Comparison of ENCODE assay signal across 8 mouse cellular contexts in genomic region chr3:34648833-34649719, GRCm38 (mm10). TPM values are rescaled to one million over a fixed set of nuclear protein-coding genes. Genes with fewer than 3 reads are reported as not detected.
A peak's percentile ranks its signal among the peaks of the same experiment; 100 is the strongest.
DNase-seq lines count a peak whose midpoint lies in the region; ATAC-seq and TF ChIP-seq lines count a peak whose summit lies in the region.

No protein-coding gene starts in this region.

- peak overlapping the region; percentile 67 for H3K4me2 ChIP-seq in embryonic facial prominence, embryonic 12.5 days (replicated peaks)
- peak overlapping the region; percentile 62 for H3K4me2 ChIP-seq in limb, embryonic 11.5 days (ENCODE audit: low read depth, severe bottlenecking)
- peak overlapping the region; percentile 69 for H3K4me2 ChIP-seq in neural tube, embryonic 13.5 days

- H3K27ac ChIP-seq in left cerebral cortex, adult 2 months, result peak overlapping the region; percentile 72
- 0 out of 2 replicates have a peak overlapping the region, but pooled peaks have one; percentile 17 for H3K27ac ChIP-seq in embryonic facial prominence, embryonic 12.5 days
- no peak overlapping the region for H3K27ac ChIP-seq in limb, embryonic 11.5 days (replicated peaks; ENCODE audit: low read depth, low read length)
- H3K27ac ChIP-seq in neural tube, embryonic 13.5 days (replicated peaks), result peak overlapping the region; percentile 88

- intact Hi-C loops in left cerebral cortex, adult 2 months (cut with DNase I), result loop anchor here (5.0 to 10.0 kb wide), 6 partner anchors 443 to 923 kb away; no protein-coding TSS in a partner anchor
- intact Hi-C loops in left cerebral cortex, postnatal 14 days (cut with DNase I), result loop anchor here (2.0 to 5.0 kb wide), 2 partner anchors 693 to 926 kb away; no protein-coding TSS in a partner anchor

- peaks cover 63% of the 10 kb centered on the region for H3K27me3 ChIP-seq in embryonic facial prominence, embryonic 12.5 days
- peaks cover 81% of the 10 kb centered on the region for H3K27me3 ChIP-seq in limb, embryonic 11.5 days (ENCODE audit: control insufficient read depth, insufficient read depth, low read length)
- H3K27me3 ChIP-seq in neural tube, embryonic 13.5 days, result peaks cover 74% of the 10 kb centered on the region

- no peaks in the 10 kb centered on the region for H3K36me3 ChIP-seq in embryonic facial prominence, embryonic 12.5 days
- H3K36me3 ChIP-seq in limb, embryonic 11.5 days (ENCODE audit: control insufficient read depth, insufficient read depth, low read length), result no peaks in the 10 kb centered on the region
- no peaks in the 10 kb centered on the region for H3K36me3 ChIP-seq in neural tube, embryonic 13.5 days

- no peaks in the 10 kb centered on the region for H3K9me3 ChIP-seq in embryonic facial prominence, embryonic 12.5 days
- no peaks in the 10 kb centered on the region for H3K9me3 ChIP-seq in limb, embryonic 11.5 days (ENCODE audit: control insufficient read depth, low read length)
- no peaks in the 10 kb centered on the region for H3K9me3 ChIP-seq in neural tube, embryonic 13.5 days

- no peak for TF ChIP-seq CTCF in left cerebral cortex, adult 2 months (IDR thresholded peaks at IDR 0.05)

- peak; percentile 64 for ATAC-seq in embryonic facial prominence, embryonic 12.5 days (ENCODE audit: insufficient number of reproducible peaks, insufficient read depth, low FRiP score, low TSS enrichment)
- peak; percentile 37; the same call in 1 of the 2 replicates for ATAC-seq in limb, embryonic 11.5 days (ENCODE audit: insufficient number of reproducible peaks, low FRiP score, low TSS enrichment, low read depth)
- ATAC-seq in neural tube, embryonic 13.5 days (ENCODE audit: low read depth), result peak; percentile 66

- peaks cover 14% of the 10 kb centered on the region for H3K4me1 ChIP-seq in embryonic facial prominence, embryonic 12.5 days
- peaks cover 11% of the 10 kb centered on the region for H3K4me1 ChIP-seq in limb, embryonic 11.5 days (ENCODE audit: control insufficient read depth, insufficient read depth, low read length)
- peaks cover 43% of the 10 kb centered on the region for H3K4me1 ChIP-seq in neural tube, embryonic 13.5 days (replicated peaks)

- H3K9ac ChIP-seq in embryonic facial prominence, embryonic 12.5 days, result peak overlapping the region; percentile 1; the same call in 1 of the 2 replicates
- H3K9ac ChIP-seq in limb, embryonic 11.5 days (ENCODE audit: low read length), result no peak overlapping the region
- H3K9ac ChIP-seq in neural tube, embryonic 13.5 days, result peak overlapping the region; percentile 71

- peak overlapping the region; percentile 43 for H3K4me3 ChIP-seq in left cerebral cortex, adult 2 months
- peak overlapping the region; percentile 45 for H3K4me3 ChIP-seq in embryonic facial prominence, embryonic 12.5 days
- peak overlapping the region; percentile 21 for H3K4me3 ChIP-seq in limb, embryonic 11.5 days (ENCODE audit: low read depth, low read length)
- H3K4me3 ChIP-seq in neural tube, embryonic 13.5 days, result peak overlapping the region; percentile 55

- WGBS in embryonic facial prominence, embryonic 12.5 days, result under 1% methylated on average over 50 of the region's 50 CpGs
- WGBS in limb, embryonic 11.5 days, result under 1% methylated on average over 47 of the region's 50 CpGs
- WGBS in neural tube, embryonic 13.5 days, result under 1% methylated on average over 50 of the region's 50 CpGs

- no peak for DNase-seq in left cerebral cortex, adult 2 months (ENCODE audit: extremely low spot score in 1 of 2, low spot score in 2 of 2)
- DNase-seq in left cerebral cortex, postnatal 14 days (ENCODE audit: low spot score in 2 of 2), result no peak
- DNase-seq in limb, embryonic 11.5 days (ENCODE audit: low spot score), result peak; percentile 57
- DNase-seq in adrenal gland, postnatal 25 days, result no peak
- no peak for DNase-seq in cerebellum, adult 11 months
- DNase-seq in spleen, postnatal 36 days (ENCODE audit: low spot score in 2 of 2), result no peak

RNA-seq across cellular contexts. Expression of gene Sox2, which starts 1.1 kb away (rescaled TPM):
- 10 to 100 TPM; 37.8 to 38.2 TPM for total RNA-seq in left cerebral cortex, adult 2 months (2021)
- 10 to 100 TPM; 27.8 to 45.3 TPM for total RNA-seq in left cerebral cortex, postnatal 14 days (2021)
- 11.4 and 13.5 TPM in 2 replicates for polyA plus RNA-seq in embryonic facial prominence, embryonic 12.5 days (2016; fragmentation: Nextera tagmentation; extraction: Ambion mirVana)
- 0.13 and 0.17 TPM in 2 replicates for polyA plus RNA-seq in limb, embryonic 11.5 days (2014; fragmentation: Nextera tagmentation; extraction: Ambion mirVana)
- polyA plus RNA-seq in neural tube, embryonic 13.5 days (2015; fragmentation: Nextera tagmentation; extraction: Ambion mirVana), result 20.9 TPM in 2 replicates
- total RNA-seq in adrenal gland, postnatal 25 days (2021), result 0.43 and 0.58 TPM in 2 replicates

Comparison
In these comparisons a context has a peak if more than half of its experiments do, and no peak if none do; other contexts are left out.
1. RNA of gene Sox2, which starts 1.1 kb away (total RNA-seq): 27.8 to 45.3 TPM in left cerebral cortex, postnatal 14 days and 37.8 to 38.2 TPM in left cerebral cortex, adult 2 months; 0.43 to 0.58 TPM in adrenal gland, postnatal 25 days; every median in the first group is over 10 times any median in the second.
2. Peak in every context shown above with its lines, with median percentiles within 50 percentile points of each other: H3K4me3 ChIP-seq, ATAC-seq and H3K4me2 ChIP-seq.